Mouse (Mus musculus) 416B (cell line): ENCODE measurements around the gene Odf3l1.

Experiments used
- DNase-seq: peaks from one replicate; pipeline ENCODE4 v3.0.0; 2011; ENCODE audit warnings: low read depth

The Odf3l1 gene

DNA sequence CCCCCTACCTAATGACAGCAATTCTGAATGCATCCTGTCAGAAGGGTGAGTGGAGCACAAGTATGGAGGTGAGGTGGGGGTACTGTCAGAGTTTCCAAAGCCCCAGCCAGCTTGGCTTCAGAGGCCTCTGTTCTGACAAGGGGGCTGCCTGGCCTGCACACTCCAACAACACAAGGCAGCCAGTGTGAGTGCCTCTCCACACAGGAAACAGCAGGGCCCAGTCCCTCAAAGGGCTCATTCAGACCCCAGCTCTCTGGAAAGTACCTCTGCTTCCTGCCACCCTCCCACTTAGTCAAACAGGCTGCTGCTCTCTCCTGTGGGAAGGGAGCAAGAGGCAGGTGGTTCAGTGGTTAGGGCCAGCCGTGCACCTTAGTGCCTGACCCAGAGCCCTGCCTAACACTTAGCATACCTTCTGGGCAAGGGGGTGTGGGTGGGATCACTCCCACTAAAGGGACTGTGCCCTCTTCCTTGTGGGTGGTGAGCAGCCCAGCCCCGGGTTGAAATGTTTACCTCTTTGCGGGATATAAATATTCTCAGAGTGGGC lies 17.1 kb upstream of the Odf3l1 start:
- DNase-seq, result no peak

DNA sequence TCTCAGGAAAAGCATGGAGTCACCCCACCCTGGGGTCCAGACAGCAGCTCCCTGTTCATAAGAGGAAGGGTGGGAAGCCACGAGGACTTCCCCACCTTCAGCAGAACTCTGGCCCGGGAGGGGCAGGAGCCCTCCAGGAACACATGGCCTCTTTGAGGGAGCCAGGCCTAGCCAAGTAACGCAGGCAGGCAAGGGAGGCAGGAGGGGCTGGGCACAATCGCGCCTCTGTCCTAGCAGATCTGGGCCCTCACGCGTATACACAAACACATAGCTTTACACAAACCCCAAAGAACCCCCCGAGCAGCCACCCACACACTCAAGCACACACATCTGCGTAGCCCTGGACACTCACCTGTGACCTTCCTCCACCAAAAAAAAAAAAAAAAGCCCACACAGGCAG lies 16.3 kb upstream of the Odf3l1 start:
- DNase-seq, result no peak

DNA sequence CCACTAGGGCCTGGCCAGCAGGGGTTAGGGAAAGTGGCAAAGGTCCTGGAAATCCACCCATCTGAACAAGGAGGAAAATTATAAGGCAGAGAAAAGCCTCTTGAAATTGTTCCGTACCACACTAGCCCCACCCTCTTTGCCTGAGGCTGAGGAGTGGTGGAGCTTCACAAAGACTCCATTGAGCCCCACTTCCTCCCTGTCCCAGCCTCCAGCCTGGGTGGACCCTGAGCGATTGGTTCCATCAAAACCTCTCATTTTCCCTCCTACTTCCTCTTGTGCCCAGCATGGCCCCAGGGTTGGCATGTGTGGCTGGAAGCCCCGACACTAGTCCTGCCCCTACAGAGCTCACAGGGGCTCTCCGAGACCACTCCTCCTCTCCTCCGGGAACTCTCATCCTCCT lies 12.8 kb upstream of the Odf3l1 start:
- no peak for DNase-seq

DNA sequence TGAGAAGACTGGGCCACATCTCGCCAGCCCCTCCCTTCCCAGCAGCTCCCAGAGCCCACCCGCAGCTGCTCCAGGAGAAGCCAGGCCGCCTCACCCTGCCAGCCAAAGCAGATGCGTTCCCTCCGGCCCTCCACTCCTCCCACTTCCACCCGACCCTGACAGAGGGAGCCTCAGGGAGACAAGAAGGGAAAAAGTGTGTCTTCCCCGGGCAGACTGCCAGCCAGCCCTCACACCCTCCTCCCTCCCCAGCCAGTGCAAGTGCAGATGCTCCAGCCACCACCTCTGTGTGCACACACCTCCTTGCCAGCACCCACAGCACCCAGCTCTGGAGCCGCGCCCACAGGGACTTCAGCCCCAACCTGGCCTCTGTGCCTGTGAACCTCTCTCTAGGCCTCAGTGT lies 12.3 kb upstream of the Odf3l1 start:
- no peak for DNase-seq

DNA sequence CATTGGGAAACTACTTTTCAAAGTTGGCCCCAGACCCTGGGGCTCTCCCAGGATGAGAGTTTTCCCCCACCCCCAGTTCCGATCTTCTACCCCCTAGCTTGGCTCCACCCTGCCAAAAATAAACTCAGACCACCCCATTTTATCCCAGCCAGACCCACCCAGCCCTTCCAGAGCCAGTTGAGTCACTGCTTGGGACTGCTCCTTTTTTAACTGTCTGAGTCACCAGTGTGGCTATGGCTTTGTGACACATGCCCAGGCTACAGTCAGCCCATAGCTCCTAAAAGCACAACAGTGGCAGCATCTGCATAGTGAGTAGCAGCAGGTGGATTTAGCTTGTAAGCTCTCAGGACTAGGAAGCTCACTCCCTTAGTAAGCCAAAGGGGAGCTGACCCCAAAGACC lies 8.6 kb upstream of the Odf3l1 start:
- peak; percentile 68 for DNase-seq

DNA sequence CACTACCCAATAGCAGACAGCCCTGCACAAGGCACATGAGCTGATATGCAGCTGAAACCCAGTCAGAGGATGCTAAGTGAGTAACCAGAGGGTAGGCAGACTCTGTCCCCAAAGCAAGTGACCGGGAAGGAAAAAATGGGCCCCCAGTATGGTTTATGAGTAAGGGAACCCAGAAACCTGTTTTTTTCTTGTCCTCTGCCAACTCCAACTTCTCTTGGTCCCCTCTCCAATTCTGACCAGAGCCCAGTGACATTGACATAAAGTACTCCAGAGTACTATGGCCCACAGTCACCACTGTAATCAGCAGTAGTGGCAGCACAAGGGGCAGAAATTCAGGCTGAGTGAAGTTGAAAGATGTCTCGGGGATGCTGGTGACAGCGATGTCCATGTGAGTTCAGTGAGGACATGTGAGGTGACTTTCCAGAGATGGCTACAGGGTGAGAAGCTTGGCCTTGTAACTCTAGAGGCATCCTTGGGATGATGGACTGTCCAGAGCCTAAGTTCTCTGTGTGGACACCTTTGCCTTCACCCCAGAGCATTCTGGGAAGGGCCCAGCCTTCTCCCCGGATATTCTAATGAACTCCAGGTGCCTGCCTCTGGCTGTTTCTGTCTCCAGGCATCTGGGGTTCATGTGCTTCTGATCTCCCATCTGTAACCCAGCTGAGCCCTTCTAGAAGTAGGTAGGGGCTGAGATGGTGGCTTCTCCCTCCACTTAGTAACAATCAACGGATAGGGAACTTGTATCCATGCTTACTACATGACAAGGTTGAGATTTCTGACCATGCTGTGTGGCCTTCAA lies 7.8 kb upstream of the Odf3l1 start:
- DNase-seq, result no peak

DNA sequence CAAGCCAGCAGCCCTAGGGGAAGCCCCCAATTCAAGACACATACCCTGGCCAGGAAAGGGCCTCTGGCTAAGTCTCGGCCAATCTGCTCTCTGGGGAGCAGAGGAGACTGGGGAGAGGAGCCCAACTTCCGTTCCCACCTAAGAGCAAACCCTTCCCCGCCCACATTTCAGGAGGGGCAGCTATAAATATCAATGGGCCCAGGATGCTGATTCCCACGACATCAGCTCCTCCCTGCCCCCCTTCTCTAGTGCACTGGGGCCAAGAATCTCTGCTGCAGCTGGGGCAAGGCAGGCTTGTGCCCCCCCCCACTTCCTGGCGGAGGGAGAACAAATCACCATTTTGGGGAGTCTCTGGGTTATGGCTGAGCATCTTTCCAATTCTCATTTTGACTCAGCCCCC lies 6.7 kb upstream of the Odf3l1 start:
- DNase-seq, result no peak

DNA sequence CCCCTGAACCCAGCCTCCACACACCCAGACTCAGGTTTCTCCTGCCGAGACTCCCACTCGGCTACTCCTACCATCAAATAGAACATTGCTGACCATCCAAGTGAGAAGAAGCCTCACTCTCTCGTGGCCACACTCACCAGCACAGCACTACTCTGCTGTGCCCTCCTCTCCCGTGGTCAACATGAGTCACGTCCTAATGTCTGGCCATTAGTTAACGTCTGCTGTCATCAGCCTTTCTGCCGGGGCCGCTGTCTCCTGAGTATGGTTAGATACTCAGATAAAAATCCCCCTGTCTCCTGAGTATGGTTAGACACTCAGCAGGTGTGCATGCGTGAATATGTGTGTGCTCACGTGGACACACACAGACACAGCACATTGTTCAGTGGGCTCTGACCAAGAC lies 6.3 kb upstream of the Odf3l1 start:
- DNase-seq, result peak; percentile 74

DNA sequence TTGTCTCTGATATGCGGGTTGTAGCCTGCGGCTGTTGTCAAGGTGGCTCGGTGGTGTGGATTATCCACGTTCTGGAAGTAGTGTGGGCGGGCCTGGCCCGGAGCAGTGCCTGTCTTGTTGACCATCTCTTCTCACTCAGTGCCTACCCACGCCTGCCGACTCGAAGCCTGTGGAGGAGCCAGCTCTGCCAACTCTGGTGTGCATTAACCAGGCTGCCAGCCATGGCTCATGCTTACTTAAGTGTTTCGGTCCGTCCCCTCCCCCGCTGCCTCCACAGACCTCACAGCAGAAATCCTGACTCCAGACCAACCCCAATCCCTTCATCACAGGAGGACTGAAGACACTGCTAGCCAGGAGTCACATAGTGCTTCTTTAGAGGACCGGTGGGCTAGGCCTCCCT lies 5.1 kb upstream of the Odf3l1 start:
- DNase-seq, result no peak

DNA sequence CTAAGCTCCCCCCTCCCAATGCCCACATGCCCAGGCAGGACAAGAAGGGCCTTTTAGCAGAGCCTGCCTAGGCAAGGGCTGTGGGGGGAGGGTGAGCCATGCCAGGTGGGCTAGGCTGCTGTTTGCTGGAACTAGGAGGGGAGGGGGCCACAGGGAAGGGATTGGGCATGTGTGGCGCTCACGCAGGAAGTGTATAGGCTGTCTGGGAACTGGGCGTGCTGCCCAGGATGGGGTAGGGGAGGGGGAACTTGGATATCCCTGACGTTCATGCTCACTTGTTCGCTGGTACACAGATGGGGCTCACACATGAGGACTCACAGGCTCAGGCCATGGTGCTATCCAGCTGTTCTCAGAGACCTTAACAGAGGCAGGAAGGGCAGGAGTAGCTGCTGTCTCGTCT lies 3.8 kb upstream of the Odf3l1 start:
- DNase-seq, result no peak

DNA sequence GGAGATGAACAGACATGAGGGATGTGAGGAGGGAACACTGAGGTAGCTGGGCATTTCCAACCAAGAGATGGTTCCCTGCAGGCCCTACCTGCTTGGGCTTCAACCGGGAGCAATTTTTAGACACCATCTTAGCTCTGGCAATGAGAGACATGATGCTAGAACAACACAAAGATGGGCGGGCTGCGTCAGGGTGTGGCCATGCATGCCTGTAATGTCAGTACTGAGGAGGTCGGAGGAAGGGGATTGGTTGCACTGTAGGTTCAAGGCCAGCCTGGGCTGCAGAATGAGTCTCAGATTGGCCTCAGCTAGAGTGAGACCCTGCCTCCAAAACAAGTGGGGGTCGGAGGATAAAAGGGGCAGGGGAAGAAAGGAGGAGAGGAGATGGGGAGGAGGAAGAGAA lies 2.0 kb upstream of the Odf3l1 start:
- no peak for DNase-seq

DNA sequence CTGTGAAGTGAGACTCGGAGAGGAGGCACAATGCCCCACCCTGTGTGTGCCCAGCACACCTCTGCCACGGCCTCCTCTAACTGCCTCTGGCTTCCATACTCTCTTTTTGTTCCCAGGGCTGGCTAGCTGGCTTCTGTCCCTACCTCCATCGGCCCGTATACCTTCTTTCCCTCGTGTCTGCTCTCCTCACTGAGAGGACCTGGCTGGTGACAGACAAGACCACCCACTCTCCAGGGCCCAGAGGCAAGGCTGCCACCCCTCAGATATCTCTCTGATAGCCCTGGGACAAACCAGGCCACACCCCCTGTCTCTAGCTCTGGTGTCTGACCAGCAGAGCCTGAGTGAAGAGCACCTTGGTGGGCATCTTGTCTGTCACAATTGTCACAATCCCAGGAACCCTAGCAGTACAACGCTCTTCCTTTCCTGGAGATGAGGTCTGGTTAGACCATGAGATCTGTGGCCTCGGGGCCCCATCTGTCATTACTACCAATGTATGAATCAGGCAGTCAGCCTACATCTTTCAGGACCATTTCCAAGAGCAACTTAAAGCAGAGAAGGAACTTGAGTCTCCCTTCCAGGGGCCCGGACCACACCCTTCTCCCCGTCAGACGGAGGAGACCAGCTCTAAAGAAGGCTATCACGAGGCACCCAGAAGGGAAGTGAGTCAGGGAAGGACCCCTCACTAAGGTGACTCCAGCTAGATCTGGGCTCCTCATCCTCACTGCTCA lies 1.4 kb upstream of the Odf3l1 start:
- DNase-seq, result no peak

DNA sequence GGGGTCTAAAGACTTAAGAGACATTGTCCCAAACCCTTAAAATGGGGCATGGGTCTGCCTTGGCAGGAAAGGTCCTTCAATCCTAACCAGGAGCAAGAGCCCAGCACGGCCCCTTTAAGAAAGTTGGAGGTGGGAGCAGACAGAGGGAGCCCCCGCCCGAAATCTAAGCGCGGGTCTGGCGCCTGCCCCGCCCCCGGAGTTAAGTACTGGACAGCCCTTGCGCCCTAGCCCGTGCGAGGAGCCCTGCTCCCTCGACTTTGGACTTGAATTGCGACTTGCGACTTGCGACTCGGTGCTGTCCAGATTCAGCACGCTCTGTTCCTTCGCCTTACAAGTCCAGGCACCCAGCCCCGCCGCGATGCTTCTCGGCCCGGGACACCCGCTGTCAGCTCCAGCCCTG lies 353 bp upstream of the Odf3l1 start, which contains the start of gene Cspg4:
Gene Cspg4 (plus strand): TSS at position 202 of the 400 bp plus-strand sequence.
- no peak for DNase-seq

DNA sequence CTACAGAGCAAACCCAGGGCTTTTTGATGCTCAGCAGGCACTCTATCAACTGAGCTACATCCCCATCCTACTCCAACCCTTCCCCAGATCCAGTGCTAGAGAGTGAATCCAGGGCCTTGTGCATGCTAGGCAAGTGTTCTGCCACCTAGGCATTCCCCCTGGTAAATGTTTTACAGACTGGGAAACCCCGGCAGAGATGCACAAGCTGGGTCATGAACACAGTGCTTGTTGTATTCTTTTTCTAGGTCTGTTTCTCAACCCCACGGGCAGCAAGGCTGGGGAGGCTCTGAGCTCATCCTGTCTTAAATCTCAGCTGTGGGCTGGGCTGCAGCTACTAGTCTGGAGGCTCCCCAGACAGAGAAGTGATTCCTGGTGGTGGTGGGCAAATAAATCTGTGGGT lies 1.6 kb downstream of the Odf3l1 start:
- no peak for DNase-seq

DNA sequence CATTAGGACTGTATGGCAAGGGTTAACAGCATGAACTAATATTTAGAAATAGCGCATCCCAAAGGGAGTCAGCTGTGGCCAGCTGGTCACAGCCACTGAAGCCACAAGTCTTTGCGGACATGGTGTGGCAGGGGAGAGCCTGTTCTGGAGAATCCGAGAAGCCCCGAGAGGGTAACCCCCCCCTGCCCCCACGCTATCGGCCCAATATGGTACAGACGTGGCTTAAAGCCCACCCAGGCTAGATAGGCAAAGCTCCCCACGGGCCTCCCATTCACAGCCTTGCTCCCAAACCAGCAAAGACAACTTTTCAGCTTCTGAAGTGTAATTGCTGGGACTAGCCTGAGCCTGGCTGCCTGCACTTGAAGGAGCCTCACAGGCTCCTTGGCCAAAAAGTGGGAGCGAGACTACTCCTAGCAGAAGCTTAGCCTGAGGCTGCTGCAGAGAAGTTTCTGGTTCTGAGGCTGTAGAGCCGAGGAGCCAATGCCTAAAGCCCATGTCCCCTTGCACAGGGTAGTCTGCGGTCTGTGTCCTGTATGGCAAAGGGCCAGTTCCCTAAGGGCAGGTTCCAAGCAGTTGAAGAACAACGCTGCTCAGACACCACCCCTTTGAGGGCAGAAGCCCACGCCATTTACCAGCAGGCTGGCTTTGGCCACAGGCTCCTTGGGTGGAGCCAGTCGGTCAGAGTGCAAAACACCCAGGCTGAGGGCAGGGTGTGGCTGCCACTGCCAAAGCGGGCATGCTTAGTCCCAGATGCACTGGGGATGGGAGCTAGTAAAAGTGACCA lies 3.8 kb downstream of the Odf3l1 start:
- DNase-seq, result no peak

DNA sequence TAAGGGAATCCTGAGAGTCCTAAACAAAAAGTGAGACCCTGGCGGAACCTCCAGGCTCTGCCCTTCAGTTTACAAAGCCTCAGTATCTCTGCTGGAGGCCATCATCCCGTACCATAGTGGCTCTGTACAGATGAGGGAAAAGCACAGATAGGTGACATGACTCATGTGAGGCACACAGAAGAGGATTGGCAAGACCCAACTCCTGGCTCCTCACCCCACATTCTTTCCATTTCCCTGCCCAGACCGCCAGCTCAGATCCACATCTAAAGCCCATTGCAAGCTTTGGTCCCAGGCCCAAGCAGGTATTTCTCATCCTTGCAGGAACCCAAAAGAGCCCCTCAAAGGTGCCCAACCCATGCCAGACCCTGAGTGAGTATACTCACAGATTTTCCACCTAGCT lies 4.4 kb downstream of the Odf3l1 start:
- DNase-seq, result no peak

DNA sequence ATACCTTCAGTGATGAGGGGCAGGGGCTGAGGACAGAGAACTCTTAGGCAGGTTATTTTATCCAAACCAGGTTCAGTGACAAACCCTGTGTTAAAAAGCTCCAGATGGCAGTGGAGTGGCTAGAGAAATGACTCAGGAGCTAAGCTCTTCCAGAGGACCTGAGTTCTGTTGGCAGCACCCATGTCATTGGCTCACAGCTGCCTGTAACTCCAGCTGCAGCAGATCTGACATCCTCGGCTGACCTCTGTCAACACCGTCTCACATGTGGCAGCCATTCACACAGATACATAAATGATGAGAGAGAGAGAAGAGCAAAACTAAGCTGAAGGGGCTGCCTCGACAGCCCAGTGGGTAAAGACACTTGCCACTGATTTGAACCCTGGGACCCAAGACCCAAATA lies 7.0 kb downstream of the Odf3l1 start:
- no peak for DNase-seq

DNA sequence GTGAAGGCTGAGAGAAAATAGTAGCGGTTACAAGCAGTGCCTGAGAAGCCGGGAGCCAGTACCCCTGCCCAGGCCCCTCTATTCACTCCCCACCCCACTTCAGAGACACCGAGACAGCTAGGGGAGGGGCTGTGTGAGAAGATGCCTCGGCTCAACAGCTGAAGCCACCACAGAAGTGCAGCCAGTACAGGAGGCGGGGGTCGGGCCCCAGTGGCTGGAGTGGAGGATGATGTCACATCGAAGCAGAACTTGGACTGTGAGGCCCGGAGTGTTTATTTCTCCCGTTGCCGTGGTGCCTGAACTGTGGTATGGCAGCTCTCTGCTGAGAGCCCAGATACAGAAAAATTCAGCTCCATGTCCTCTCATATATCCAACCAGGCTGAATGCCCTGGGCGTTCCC lies 12.7 kb downstream of the Odf3l1 start:
- DNase-seq, result no peak

DNA sequence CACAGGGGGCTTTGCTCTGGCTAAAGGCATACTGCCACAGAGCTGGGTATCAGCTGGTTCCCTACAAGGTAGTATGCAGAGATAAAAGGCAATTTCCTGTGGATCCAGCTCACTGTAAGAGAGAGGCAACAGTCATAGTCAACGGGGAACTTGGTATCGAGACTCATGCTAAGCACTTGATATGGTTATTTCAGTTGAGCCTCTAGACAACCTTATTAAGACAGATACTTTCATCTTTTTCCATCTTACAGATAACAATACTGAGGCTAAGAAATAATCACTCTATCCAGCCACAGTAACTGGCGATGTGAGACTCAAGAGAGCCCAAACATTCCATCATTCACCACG lies 13.6 kb downstream of the Odf3l1 start:
- DNase-seq, result no peak

DNA sequence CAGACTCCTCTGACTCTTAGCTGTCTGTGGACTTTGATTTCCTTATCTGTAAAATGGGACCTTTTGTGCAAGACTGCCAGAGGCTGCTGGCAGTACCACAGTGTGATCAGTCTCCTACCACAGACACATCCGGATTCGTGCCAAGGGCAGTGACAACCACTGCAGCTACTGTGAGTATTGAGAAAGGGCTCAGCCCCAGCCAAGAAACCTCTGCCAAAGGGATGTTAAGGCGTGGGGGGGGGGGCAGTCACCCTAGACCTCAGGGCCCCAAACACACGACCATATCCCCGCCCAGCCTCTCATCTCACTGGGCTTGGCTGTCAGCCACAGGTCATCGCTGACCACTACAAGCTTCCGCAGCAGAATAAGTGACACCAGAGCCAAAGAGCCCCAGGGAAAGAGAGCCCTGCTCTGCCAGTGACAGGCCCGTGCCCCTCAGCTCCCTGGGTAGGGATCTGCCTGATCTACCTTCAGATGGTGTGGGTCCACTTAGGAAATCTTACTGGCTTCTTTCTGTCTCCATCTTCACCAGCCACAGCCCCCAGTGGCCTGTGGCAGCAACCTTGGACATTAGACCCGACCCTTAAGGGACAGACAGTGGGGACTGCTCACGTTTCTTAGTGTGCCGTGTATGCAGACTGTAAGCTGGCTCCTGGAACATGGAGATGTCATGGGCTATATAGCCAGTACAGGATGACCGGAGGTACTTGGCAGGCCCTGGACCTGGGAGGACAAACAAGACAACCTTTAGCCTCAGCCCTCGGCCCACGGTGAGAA lies 14.2 kb downstream of the Odf3l1 start:
- peak; percentile 23 for DNase-seq

DNA sequence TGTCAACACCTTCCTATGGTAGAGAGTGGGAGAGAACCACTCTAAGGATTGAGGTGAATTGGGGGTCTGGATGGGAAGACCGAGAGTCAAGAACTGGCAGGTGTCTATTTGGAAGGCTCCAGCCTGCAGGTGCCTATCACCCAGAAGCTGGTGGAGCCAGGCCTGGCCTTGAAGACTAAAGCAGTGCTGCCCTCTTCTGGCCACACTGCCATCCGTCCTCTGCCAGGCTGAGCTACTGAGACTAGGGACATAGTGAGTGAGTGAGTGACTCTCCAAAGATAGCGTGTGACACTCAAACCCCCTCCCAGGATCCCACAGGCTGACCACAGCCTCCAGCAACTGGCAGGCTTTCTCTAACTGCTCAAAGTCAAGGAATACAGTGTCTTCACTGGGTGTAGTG lies 17.0 kb downstream of the Odf3l1 start:
- DNase-seq, result peak; percentile 75

DNA sequence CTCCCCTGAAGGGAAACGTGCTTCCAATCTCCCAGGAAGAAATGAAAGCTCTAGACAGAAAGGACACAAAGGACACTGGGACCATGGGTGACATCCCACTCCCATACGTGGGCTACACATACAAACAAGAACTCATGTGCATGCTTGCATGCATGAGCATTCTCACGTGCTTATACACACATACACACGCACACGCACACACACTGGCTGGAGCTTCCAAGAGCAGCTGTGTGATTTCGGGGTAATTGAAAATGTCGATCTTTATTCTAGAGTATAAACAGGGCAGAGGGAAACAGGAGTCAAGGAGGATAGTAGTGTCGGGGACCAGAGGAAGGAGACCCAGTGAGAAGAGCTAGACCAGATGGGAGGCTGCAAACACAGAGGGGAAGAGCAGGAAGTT lies 19.8 kb downstream of the Odf3l1 start:
- DNase-seq, result no peak
